Mouse (Mus musculus) heart, postnatal 4 days (tissue): ENCODE results near the gene Crabp1. TPM values are rescaled to one million over a fixed set of nuclear protein-coding genes. Genes with fewer than 3 reads are reported as not detected.

ENCODE experiments used
- DNase-seq: peaks from one replicate; pipeline ENCODE4 v3.0.0; 2021
- total RNA-seq, 2 experiments: library from RNA; stranded (reverse); gene quantifications; 2 replicates each; pipeline ENCODE4 v1.2.3; 2021

Crabp1 gene
- total RNA-seq, 2 experiments from 2014 or later = 0.45 TPM; not detected in 1

- no peak for DNase-seq
These were observed 5.7 kb downstream of the Crabp1 start for GRCm38 (mm10) chr9:54770140-54770780.

GRCm38 (mm10) chr9:54776451-54776982 lies 12.0 kb downstream of the Crabp1 start:
- DNase-seq = no peak

- no peak for DNase-seq
These were observed 14.7 kb downstream of the Crabp1 start for GRCm38 (mm10) chr9:54779280-54779679.

- DNase-seq = no peak
These were observed 18.0 kb downstream of the Crabp1 start for GRCm38 (mm10) chr9:54782504-54782903.

GRCm38 (mm10) chr9:54784003-54784402 lies 19.5 kb downstream of the Crabp1 start:
- no peak for DNase-seq

GRCm38 (mm10) chr9:54785215-54785614 lies 20.7 kb downstream of the Crabp1 start:
- no peak for DNase-seq

GRCm38 (mm10) chr9:54786083-54786482 lies 21.5 kb downstream of the Crabp1 start:
- DNase-seq = no peak

GRCm38 (mm10) chr9:54787760-54788159 lies 23.2 kb downstream of the Crabp1 start:
- peak; percentile 36 for DNase-seq

- DNase-seq = no peak
These were observed 25.7 kb downstream of the Crabp1 start for GRCm38 (mm10) chr9:54790271-54790670.

GRCm38 (mm10) chr9:54801460-54801961 lies 37.0 kb downstream of the Crabp1 start:
- DNase-seq = no peak

- DNase-seq = no peak
These were observed 38.5 kb downstream of the Crabp1 start for GRCm38 (mm10) chr9:54802749-54803679.

- peak; percentile 22 for DNase-seq
These were observed 39.8 kb downstream of the Crabp1 start for GRCm38 (mm10) chr9:54804351-54804750.

GRCm38 (mm10) chr9:54807761-54808160 lies 43.2 kb downstream of the Crabp1 start:
- no peak for DNase-seq

GRCm38 (mm10) chr9:54809953-54810352 lies 45.4 kb downstream of the Crabp1 start:
- no peak for DNase-seq

GRCm38 (mm10) chr9:54816508-54817201 lies 52.1 kb downstream of the Crabp1 start:
- DNase-seq = no peak

- peak; percentile 40 for DNase-seq
These were observed 57.0 kb downstream of the Crabp1 start for GRCm38 (mm10) chr9:54821442-54822100.

Other genes starting within 250 kb of the Crabp1 start
- gene Sh2d7, start 225.8 kb upstream of the Crabp1 start, total RNA-seq = not detected
- 1 to 10 TPM; 1.5 to 2.1 TPM for gene Cib2, start 204.5 kb upstream of the Crabp1 start, total RNA-seq
- gene Idh3a, start 178.4 kb upstream of the Crabp1 start, total RNA-seq = 100 to 1,000 TPM; 502 TPM
- gene Acsbg1, start 102.9 kb upstream of the Crabp1 start, total RNA-seq = under 1 TPM in 1 of 2 experiments, not detected in 1; 0.09 TPM
- 10 to 100 TPM; 40.7 to 43.7 TPM for gene Dnaja4, start 65.9 kb upstream of the Crabp1 start, total RNA-seq
- 10 to 100 TPM; 47.1 to 49.9 TPM for gene Wdr61, start 30.2 kb upstream of the Crabp1 start, total RNA-seq
- 10 to 100 TPM; 47.3 to 48.2 TPM for gene Ireb2, start 99.0 kb downstream of the Crabp1 start, total RNA-seq
- 1 to 10 TPM; 1.9 to 2.2 TPM for gene Hykk, start 152.5 kb downstream of the Crabp1 start, total RNA-seq
- gene Psma4, start 186.0 kb downstream of the Crabp1 start, total RNA-seq = 100 to 1,000 TPM; 158 to 161 TPM
- gene AY074887, start 186.2 kb downstream of the Crabp1 start, total RNA-seq = not detected
- gene Chrna5, start 216.1 kb downstream of the Crabp1 start, total RNA-seq = not detected